Mouse (Mus musculus): ENCODE results near the gene Brf1. TPM values are rescaled to one million over a fixed set of nuclear protein-coding genes. Genes with fewer than 3 reads are reported as not detected.

Brf1 gene
- 33.7 and 39.5 TPM in 2 replicates for polyA plus RNA-seq (2014; fragmentation: Nextera tagmentation; extraction: Ambion mirVana)

GRCm38 (mm10) chr12:113000294-113001132, at the start of gene Brf1:
Gene Brf1 (minus strand): TSS chr12:113000704.
- H3K4me3 ChIP-seq (ENCODE audit: low read depth, low read length), result peak within 1 kb of the TSS; percentile 80
- peak; percentile 98 for ATAC-seq (replicated peaks; ENCODE audit: insufficient number of reproducible peaks, low FRiP score, low TSS enrichment)
- no peaks in the 10 kb centered on the region for H3K36me3 ChIP-seq (ENCODE audit: control insufficient read depth, insufficient read depth, low read length)
- peak within 1 kb of the TSS; percentile 95 for H3K27ac ChIP-seq (ENCODE audit: low read depth, low read length)
- H3K27me3 ChIP-seq (ENCODE audit: control insufficient read depth, insufficient read depth, low read length), result no peaks in the 10 kb centered on the region
- H3K9me3 ChIP-seq (replicated peaks; ENCODE audit: control insufficient read depth, low read length), result no peaks in the 10 kb centered on the region
- H3K4me1 ChIP-seq (ENCODE audit: control insufficient read depth, insufficient read depth, low read length), result peaks cover 17% of the 10 kb centered on the region
- H3K9ac ChIP-seq (ENCODE audit: low read depth, low read length), result peak within 1 kb of the TSS; percentile 91
- peak within 1 kb of the TSS; percentile 74 for H3K4me2 ChIP-seq
- 0% methylated on average over 96 of the region's 96 CpGs for WGBS (ENCODE audit: insufficient replicate concordance)

- no peak overlapping the region for H3K27ac ChIP-seq (ENCODE audit: low read depth, low read length)
- no peak overlapping the region for H3K4me3 ChIP-seq (ENCODE audit: low read depth, low read length)
- H3K27me3 ChIP-seq (ENCODE audit: control insufficient read depth, insufficient read depth, low read length), result no peaks in the 10 kb centered on the region
- H3K4me1 ChIP-seq (ENCODE audit: control insufficient read depth, insufficient read depth, low read length), result peaks cover 12% of the 10 kb centered on the region
- no peak overlapping the region for H3K4me2 ChIP-seq
- no peak overlapping the region for H3K9ac ChIP-seq (ENCODE audit: low read depth, low read length)
- ATAC-seq (replicated peaks; ENCODE audit: insufficient number of reproducible peaks, low FRiP score, low TSS enrichment), result no peak
- H3K36me3 ChIP-seq (ENCODE audit: control insufficient read depth, insufficient read depth, low read length), result peaks cover 8% of the 10 kb centered on the region
- H3K9me3 ChIP-seq (replicated peaks; ENCODE audit: control insufficient read depth, low read length), result no peaks in the 10 kb centered on the region
- WGBS (ENCODE audit: insufficient replicate concordance), result 87% methylated on average over 9 of the region's 9 CpGs
Measured at GRCm38 (mm10) chr12:113049836-113050235, 49.3 kb upstream of the Brf1 start.

GRCm38 (mm10) chr12:113048103-113048502, 47.6 kb upstream of the Brf1 start:
- Histone ChIP-seq H3K4me2 (no peak overlapping the region), H3K9ac (ENCODE audit: low read depth, low read length) (no peak overlapping the region), H3K4me1 (ENCODE audit: control insufficient read depth, insufficient read depth, low read length) (peaks cover 12% of the 10 kb centered on the region), H3K4me3 (ENCODE audit: low read depth, low read length) (no peak overlapping the region), H3K27ac (ENCODE audit: low read depth, low read length) (no peak overlapping the region), H3K9me3 (replicated peaks; ENCODE audit: control insufficient read depth, low read length) (no peaks in the 10 kb centered on the region), H3K36me3 (ENCODE audit: control insufficient read depth, insufficient read depth, low read length) (peaks cover 5% of the 10 kb centered on the region; the same call in 1 of the 2 replicates), H3K27me3 (ENCODE audit: control insufficient read depth, insufficient read depth, low read length) (no peaks in the 10 kb centered on the region)
- no peak for ATAC-seq (replicated peaks; ENCODE audit: insufficient number of reproducible peaks, low FRiP score, low TSS enrichment)
- WGBS (ENCODE audit: insufficient replicate concordance), result 88% methylated on average over 5 of the region's 5 CpGs

- peaks cover 12% of the 10 kb centered on the region for H3K4me1 ChIP-seq (ENCODE audit: control insufficient read depth, insufficient read depth, low read length)
- H3K9me3 ChIP-seq (replicated peaks; ENCODE audit: control insufficient read depth, low read length), result no peaks in the 10 kb centered on the region
- H3K36me3 ChIP-seq (ENCODE audit: control insufficient read depth, insufficient read depth, low read length), result peaks cover 5% of the 10 kb centered on the region; the same call in 1 of the 2 replicates
- WGBS (ENCODE audit: insufficient replicate concordance), result 85% methylated on average over 15 of the region's 15 CpGs
- H3K4me3 ChIP-seq (ENCODE audit: low read depth, low read length), result no peak overlapping the region
- no peaks in the 10 kb centered on the region for H3K27me3 ChIP-seq (ENCODE audit: control insufficient read depth, insufficient read depth, low read length)
- no peak overlapping the region for H3K27ac ChIP-seq (ENCODE audit: low read depth, low read length)
- no peak overlapping the region for H3K4me2 ChIP-seq
- ATAC-seq (replicated peaks; ENCODE audit: insufficient number of reproducible peaks, low FRiP score, low TSS enrichment), result no peak
- H3K9ac ChIP-seq (ENCODE audit: low read depth, low read length), result no peak overlapping the region
Measured at GRCm38 (mm10) chr12:113046861-113047260, 46.4 kb upstream of the Brf1 start.

- Histone ChIP-seq H3K27me3 (ENCODE audit: control insufficient read depth, insufficient read depth, low read length) (no peaks in the 10 kb centered on the region), H3K4me3 (ENCODE audit: low read depth, low read length) (no peak overlapping the region), H3K4me1 (ENCODE audit: control insufficient read depth, insufficient read depth, low read length) (peaks cover 6% of the 10 kb centered on the region; the same call in 1 of the 2 replicates), H3K9me3 (replicated peaks; ENCODE audit: control insufficient read depth, low read length) (no peaks in the 10 kb centered on the region), H3K4me2 (no peak overlapping the region), H3K27ac (ENCODE audit: low read depth, low read length) (no peak overlapping the region), H3K36me3 (ENCODE audit: control insufficient read depth, insufficient read depth, low read length) (peaks cover 3% of the 10 kb centered on the region; the same call in 1 of the 2 replicates), H3K9ac (ENCODE audit: low read depth, low read length) (no peak overlapping the region)
- WGBS (ENCODE audit: insufficient replicate concordance), result 70% methylated on average over 3 of the region's 3 CpGs
- no peak; the same call in 1 of the 2 replicates for ATAC-seq (replicated peaks; ENCODE audit: insufficient number of reproducible peaks, low FRiP score, low TSS enrichment)
Measured at GRCm38 (mm10) chr12:113044916-113045677, 44.6 kb upstream of the Brf1 start.

GRCm38 (mm10) chr12:113042543-113042942, 42.0 kb upstream of the Brf1 start:
- Histone ChIP-seq H3K4me2 (no peak overlapping the region), H3K36me3 (ENCODE audit: control insufficient read depth, insufficient read depth, low read length) (no peaks in the 10 kb centered on the region), H3K9ac (ENCODE audit: low read depth, low read length) (no peak overlapping the region), H3K9me3 (replicated peaks; ENCODE audit: control insufficient read depth, low read length) (no peaks in the 10 kb centered on the region), H3K27me3 (ENCODE audit: control insufficient read depth, insufficient read depth, low read length) (no peaks in the 10 kb centered on the region), H3K4me3 (ENCODE audit: low read depth, low read length) (no peak overlapping the region), H3K27ac (ENCODE audit: low read depth, low read length) (no peak overlapping the region), H3K4me1 (ENCODE audit: control insufficient read depth, insufficient read depth, low read length) (peaks cover 6% of the 10 kb centered on the region; the same call in 1 of the 2 replicates)
- no peak for ATAC-seq (replicated peaks; ENCODE audit: insufficient number of reproducible peaks, low FRiP score, low TSS enrichment)
- 70% methylated on average over 2 of the region's 2 CpGs for WGBS (ENCODE audit: insufficient replicate concordance)

GRCm38 (mm10) chr12:113041481-113042439, 41.3 kb upstream of the Brf1 start:
- Histone ChIP-seq H3K9ac (ENCODE audit: low read depth, low read length) (no peak overlapping the region), H3K27me3 (ENCODE audit: control insufficient read depth, insufficient read depth, low read length) (no peaks in the 10 kb centered on the region), H3K27ac (ENCODE audit: low read depth, low read length) (no peak overlapping the region), H3K4me2 (no peak overlapping the region), H3K4me3 (ENCODE audit: low read depth, low read length) (no peak overlapping the region), H3K9me3 (replicated peaks; ENCODE audit: control insufficient read depth, low read length) (no peaks in the 10 kb centered on the region), H3K36me3 (ENCODE audit: control insufficient read depth, insufficient read depth, low read length) (no peaks in the 10 kb centered on the region), H3K4me1 (ENCODE audit: control insufficient read depth, insufficient read depth, low read length) (peaks cover 6% of the 10 kb centered on the region; the same call in 1 of the 2 replicates)
- ATAC-seq (replicated peaks; ENCODE audit: insufficient number of reproducible peaks, low FRiP score, low TSS enrichment), result no peak
- WGBS (ENCODE audit: insufficient replicate concordance), result 65% methylated on average over 15 of the region's 15 CpGs

GRCm38 (mm10) chr12:113038414-113038813, 37.9 kb upstream of the Brf1 start:
- Histone ChIP-seq H3K4me3 (ENCODE audit: low read depth, low read length) (no peak overlapping the region), H3K4me2 (no peak overlapping the region), H3K36me3 (ENCODE audit: control insufficient read depth, insufficient read depth, low read length) (no peaks in the 10 kb centered on the region), H3K4me1 (ENCODE audit: control insufficient read depth, insufficient read depth, low read length) (peaks cover 24% of the 10 kb centered on the region), H3K9me3 (replicated peaks; ENCODE audit: control insufficient read depth, low read length) (no peaks in the 10 kb centered on the region), H3K9ac (ENCODE audit: low read depth, low read length) (no peak overlapping the region), H3K27ac (ENCODE audit: low read depth, low read length) (no peak overlapping the region), H3K27me3 (ENCODE audit: control insufficient read depth, insufficient read depth, low read length) (no peaks in the 10 kb centered on the region)
- WGBS (ENCODE audit: insufficient replicate concordance), result 92% methylated on average over 4 of the region's 4 CpGs
- no peak for ATAC-seq (replicated peaks; ENCODE audit: insufficient number of reproducible peaks, low FRiP score, low TSS enrichment)

Measured in heart, embryonic 11.5 days (tissue).